Mouse (Mus musculus) activated CD4-positive, CD25-positive, alpha-beta regulatory T cell, adult 9 weeks (primary cell): ENCODE measurements around the gene Gm8298. TPM values are rescaled to one million over a fixed set of nuclear protein-coding genes. Genes with fewer than 3 reads are reported as not detected.

ENCODE experiments used
- polyA plus RNA-seq: library from polyadenylated mRNA; unstranded; fragments of 100-300 nt; shearing (Covaris generic); gene quantifications from one replicate; pipeline ENCODE4 v1.2.1, GENCODE M21; 2017

Gm8298 gene
- polyA plus RNA-seq, result not detected

GRCm38 (mm10) chr3:59860751-59861150 is at the start of gene Gm8298:
TSS of gene Gm8298 (plus strand) at chr3:59861051.

GRCm38 (mm10) chr3:59924914-59925313 is 64.1 kb downstream of the Gm8298 start, which contains the start of gene C130079G13Rik:
TSS of gene C130079G13Rik (plus strand) at chr3:59925214.

Other genes starting within 250 kb of the Gm8298 start
- gene Gm5538, start 131.3 kb upstream of the Gm8298 start, polyA plus RNA-seq, result 0.45 TPM
- gene C130079G13Rik, start 64.2 kb downstream of the Gm8298 start, polyA plus RNA-seq, result not detected
- not detected for gene Aadacl2, start 145.7 kb downstream of the Gm8298 start, polyA plus RNA-seq
- not detected for gene Aadac, start 164.7 kb downstream of the Gm8298 start, polyA plus RNA-seq
- not detected for gene Sucnr1, start 220.8 kb downstream of the Gm8298 start, polyA plus RNA-seq